Mouse (Mus musculus): ENCODE results near the gene Syce1.
A peak's percentile ranks its signal among the peaks of the same experiment; 100 is the strongest.

Gene Syce1

DNA sequence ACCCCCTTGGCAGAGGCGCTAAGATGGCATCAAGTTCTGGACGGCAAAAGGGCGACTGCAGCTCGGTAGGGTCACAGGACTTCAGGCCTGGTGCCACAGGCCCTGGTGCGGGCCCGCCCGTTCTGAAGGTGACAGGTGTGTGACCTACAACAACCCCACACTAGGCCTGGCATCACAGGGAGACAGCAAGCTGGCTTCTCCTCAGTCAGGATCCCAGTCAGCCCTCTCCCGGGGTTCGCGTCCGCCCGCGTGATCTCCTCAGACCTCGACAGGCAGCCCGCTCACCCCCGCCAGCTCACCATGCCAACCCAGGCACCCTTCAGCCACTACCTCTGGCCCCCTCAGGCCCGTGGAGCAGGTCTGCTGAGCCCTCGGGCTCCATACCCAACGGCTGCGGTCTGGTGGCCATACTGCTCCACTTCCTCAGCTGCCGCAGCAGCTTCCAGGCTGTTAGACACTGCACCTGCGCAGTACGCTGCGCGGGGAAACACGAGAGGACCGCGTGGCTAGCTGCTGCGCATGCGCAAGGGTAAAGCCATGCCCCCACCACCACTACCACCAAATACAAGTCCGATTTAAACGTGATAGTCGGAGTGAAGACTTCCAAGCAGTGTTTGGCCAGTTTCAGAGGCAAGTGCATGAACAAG lies at the start of gene Syce1:
Gene Syce1, minus strand, starts transcription at position 447 of the 647 bp plus-strand sequence.
- DNase-seq (ENCODE audit: low read depth), result no peak

- DNase-seq (ENCODE audit: low read depth), result no peak
Measured at GRCm38 (mm10) chr7:140836243-140837115, 48.8 kb upstream of the Syce1 start.

DNA sequence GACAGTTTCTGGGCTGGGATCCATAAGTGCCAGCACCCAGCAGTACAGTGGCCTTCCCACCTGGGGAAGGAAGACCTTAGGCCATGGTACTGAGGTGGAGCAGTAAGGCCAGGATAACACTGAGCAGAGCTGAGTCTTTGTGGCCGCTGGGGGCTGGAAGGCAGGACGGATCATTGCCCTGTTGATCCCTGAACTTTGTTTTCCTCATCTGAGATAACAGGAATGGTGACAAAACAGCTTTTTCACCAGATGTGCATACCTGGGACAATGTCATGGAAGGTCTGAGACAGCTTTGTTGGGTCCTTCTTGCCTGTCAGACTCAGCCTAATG lies 48.1 kb upstream of the Syce1 start:
- no peak for DNase-seq (ENCODE audit: low read depth)

- DNase-seq (ENCODE audit: low read depth), result no peak
Measured at GRCm38 (mm10) chr7:140834968-140835757, 47.5 kb upstream of the Syce1 start, which contains the start of gene Urah. TSS of gene Urah (plus strand) at chr7:140835018.

GRCm38 (mm10) chr7:140833341-140833740 lies 45.7 kb upstream of the Syce1 start:
- DNase-seq (ENCODE audit: low read depth), result no peak

DNA sequence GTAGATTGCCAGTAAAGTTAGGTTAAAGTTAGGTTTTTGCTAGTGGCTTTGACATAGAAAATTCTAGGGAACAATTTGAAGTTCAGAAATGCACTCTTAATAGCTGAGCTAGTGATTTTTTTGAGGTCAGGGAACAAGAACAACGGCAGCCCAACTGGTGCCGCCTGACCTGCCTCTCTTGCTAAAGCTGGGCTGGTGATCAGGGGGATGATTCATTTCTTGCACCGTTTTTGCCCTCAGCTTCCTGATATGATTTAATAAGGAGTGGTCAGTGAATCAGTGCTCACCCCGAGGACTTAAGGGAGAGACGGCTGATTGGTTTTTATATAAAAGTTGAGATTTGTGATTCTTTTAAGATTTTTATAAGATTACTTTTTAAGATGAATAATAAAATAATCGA lies 43.8 kb upstream of the Syce1 start:
- no peak for DNase-seq (ENCODE audit: low read depth)

DNA sequence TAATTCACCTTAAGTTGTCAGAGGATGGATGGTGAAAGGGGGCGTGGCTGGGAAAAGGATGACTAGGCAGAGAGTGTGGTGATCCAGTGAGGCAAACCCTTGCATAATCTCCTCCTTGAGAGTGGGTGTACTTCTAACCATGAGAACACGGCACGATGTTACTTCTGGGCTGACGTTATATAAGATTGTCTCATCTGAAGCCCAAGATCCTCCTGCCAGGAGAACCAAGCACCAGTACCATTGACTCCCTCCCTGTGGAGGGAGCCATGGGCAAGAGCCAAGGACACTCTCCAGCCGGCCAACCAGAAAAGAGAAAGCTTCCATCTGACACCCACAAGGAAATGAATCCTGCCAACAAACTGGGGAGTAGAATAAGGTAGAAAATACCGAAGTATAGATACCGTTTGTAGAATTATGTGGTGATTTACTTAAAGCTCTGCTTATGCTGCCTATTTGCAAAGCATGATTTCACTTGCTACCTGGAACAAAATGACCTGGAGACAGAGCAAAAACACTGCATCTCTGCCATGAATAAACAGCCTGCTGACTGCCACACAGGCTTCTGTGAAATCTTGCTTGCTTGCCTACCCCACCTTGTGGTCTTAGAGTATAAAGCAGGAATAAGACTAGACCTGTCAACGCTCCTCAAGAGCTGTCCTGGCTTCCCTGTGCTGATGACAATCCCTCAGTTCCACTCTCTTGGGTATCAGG lies 40.7 kb upstream of the Syce1 start:
- DNase-seq (ENCODE audit: low read depth), result no peak

DNA sequence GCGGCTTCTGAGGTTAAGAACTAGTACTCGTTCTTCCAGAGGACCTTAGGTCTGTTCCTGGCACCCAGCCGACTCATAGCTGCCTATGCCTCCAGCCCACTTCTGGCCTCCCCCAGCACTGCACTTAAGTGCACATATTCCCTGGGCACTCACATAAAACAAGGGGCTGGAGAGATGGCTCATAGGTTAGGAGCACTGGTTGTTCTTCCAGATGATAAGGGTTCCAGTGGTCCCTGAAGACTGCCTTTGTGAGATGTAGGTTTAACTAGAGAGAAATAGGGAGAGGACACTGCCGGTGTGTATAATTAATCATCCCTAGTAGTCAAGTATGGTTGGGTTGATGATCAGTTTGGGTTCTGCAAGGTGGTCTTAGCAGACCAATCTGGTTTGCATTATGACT lies 35.1 kb upstream of the Syce1 start:
- no peak for DNase-seq (ENCODE audit: low read depth)

DNA sequence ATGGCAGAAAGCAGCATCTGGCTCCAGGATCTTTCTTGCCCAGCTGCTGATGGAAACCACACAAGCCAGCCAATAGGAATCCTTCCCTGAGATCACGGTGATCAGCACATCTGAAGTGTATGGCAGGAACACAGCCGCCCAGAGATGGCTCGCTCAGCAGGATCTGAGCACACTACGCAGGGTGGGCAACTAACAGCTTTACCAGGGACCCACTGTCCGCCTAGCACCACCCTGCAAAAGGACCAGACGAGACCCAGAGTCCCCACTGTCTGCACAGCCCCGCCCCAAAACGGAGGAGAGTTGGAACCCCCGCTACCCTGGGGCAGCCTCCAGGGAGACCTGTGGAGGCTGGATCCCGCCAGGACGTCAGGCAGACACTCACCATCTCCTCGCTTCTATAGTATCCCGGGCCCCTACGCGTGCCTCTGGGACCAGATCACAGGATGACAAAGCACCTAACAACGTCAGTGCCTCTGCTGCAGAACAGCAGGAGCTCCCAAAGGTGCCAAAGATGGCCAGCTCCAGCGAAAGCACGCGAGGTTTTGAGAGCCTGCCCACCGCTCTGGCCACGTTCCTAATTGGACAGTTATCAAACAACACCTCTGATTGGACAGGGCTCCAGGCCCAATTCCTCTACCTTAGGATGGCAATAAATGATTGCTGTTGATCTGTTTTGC lies 34.1 kb upstream of the Syce1 start, which contains the start of gene Zfp941:
Gene Zfp941, minus strand, starts transcription at position 526 of the 677 bp plus-strand sequence.
- DNase-seq (ENCODE audit: low read depth), result peak; percentile 42

- DNase-seq (ENCODE audit: low read depth), result no peak
Measured at GRCm38 (mm10) chr7:140821305-140821652, 33.6 kb upstream of the Syce1 start.

GRCm38 (mm10) chr7:140820173-140820572 lies 32.5 kb upstream of the Syce1 start:
- no peak for DNase-seq (ENCODE audit: low read depth)

DNA sequence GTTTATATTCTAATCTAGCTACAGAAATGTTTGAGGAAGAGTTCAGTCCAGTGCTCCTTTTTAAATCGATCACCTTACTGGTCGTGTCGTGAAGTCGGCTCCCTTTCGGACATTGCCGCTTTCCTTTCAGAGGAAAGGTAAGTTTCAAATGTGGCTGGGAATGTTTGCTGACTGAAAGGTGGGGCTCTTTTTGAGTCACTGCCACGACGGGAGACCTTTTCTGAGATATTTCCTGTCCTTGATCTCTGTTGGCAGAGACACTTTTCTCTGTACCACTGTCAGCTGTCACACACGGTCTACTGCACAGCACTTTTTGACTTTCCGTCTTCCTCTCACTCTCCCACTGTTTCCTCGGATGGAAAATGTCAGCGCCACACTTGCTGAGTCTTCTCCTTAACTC lies 25.2 kb upstream of the Syce1 start:
- DNase-seq (ENCODE audit: low read depth), result no peak

DNA sequence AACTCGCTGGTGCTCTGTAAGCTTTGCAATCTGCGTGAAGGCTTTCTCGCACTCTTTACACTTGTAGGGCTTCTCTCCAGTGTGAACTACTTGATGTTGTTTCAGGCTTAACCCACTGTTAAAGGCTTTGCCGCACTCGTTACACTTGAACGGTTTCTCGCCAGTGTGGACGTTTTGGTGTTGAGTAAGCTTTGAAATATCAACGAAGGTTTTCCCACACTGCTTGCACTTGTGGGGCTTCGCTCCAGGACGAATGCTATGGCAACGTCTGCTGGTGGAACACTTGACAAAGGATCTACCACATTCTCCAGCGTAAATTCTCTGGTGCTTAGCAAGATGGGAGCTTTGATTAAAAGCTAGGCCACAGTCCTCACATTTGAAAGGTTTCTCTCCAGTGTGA lies 24.1 kb upstream of the Syce1 start:
- no peak for DNase-seq (ENCODE audit: low read depth)

DNA sequence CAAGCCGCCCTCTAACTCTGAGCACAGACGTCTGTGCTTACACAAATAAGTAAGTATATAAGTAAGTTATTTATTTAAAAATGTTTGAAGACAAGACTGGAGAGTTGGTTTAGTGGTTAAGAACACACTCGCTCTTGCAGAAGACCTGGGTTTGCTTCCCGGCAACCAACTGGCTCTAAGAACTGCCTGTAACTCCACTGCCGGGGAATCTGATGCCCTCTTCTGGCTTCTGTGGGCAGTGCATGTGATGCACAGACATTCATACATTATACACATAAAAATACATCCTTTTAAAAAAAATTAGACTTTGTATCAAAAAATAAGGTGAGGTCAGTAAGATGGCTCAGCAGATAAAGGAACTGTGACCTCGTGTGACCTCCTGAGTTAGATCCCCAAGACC lies 22.8 kb upstream of the Syce1 start:
- peak; percentile 16 for DNase-seq (ENCODE audit: low read depth)

DNA sequence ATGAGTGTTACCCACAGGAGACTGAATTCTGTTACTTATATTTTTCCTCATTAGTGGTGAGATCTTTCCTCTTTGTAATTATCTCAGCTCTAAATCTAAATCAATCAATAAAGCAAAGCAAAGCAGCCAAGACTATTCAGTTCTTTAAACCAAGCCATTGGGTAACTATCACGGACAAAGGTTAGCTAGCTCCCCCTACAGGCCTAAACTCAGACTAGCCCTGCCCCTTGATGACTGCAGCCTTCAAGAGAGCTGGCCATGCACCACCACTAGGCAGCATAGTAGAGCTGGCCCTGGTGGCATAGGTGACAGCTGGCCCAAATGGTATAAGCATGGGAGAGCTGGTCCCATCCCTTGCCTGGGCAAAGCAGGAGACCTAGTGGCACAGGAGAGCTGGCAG lies 18.1 kb upstream of the Syce1 start:
- DNase-seq (ENCODE audit: low read depth), result peak; percentile 34

GRCm38 (mm10) chr7:140802629-140803028 lies 15.0 kb upstream of the Syce1 start:
- no peak for DNase-seq (ENCODE audit: low read depth)

DNA sequence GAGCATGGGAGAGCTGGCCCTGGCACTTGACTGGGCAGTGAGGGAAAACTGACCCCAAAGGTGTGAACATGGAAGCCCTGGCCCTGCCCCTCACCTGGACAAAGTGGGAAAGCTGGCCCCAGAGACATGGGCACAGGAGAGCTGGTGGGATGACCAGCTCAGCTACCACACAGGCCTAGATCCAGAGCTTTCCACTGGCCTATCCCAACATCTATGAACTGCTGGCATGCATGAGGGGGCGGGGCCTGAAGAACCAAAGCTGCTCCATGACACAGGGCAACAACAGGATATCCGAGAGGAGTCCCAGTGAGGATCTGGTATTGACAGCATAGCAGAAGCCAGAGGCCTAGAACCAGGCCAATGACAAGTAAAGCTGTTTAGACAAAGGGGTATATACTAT lies 10.6 kb upstream of the Syce1 start:
- DNase-seq (ENCODE audit: low read depth), result no peak

DNA sequence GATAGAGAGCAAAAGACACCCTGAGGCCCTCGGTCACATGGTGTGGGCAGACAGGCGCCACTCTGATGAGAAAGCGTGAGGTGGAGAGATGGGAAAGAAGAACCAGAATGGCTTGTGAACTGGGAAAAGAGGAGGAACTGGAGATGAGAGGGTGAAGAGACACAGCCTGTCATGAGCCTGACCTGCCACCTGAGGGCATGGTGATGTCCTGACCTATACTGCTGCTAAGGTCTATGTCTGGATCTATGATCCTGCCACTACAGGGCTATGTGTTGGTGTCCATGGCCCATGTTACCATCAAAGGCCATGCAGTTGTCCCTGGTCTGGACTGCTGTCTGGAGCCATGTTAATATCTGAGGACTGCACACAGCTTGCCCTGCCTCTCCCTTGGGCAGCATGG lies 10.0 kb upstream of the Syce1 start:
- no peak for DNase-seq (ENCODE audit: low read depth)

DNA sequence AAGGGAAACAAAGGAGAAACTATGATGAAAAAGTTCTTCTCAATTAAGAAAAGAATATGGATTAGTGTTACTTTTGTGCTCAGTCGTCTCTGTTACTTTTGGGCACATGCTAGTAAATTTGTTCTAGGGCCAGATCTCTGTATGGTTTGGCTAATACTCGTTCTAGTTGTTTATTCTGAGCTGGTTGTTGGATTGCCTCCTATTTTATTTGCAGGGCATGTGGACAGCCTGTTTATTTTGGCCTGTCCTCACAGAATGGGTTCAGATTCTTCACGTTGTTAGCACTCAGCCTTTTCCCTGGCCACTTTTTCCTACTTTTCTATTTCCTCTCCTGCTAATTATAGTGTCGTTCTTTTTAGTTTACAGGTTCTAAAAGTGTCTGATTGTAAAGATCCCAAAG lies 5.9 kb upstream of the Syce1 start:
- DNase-seq (ENCODE audit: low read depth), result no peak

DNA sequence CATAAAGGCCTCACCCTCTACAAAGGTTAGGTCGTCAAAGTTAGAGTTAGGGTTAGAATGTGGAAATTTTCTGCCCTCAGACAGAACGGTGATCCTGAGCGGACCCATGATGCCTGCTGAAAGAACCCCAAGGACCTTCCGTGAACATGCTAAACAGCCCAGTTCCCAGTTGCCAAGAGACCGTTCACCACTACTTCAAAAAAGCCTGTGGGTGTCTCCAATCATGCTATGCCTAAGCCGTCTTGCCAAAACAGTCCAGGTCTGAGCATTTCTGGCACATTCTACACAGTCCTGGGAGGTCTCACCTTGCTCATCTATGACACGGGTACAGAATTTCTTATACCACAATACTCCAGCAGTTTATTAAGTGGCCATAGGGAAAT lies 392 bp upstream of the Syce1 start:
- DNase-seq (ENCODE audit: low read depth), result no peak

DNA sequence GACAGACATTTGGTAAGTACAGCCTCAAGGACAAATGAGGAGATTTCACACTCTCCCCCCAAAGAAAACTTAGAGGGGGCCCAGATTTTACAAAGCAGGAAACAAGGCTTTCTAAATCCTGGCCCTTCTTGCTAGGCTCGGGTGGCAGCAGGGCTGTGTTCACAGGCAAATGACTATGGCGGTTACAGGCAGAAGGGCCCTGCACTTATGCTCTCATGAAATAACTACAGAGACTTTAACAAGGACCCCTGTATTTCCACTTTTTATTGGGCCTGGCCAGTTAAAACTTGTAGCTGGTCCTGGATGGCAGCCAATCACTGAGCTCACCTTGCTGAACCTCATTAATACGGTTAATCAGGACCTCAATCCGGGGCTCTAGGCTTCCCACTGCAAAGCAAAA lies 7.1 kb downstream of the Syce1 start:
- no peak for DNase-seq (ENCODE audit: low read depth)

All from c-Kit-positive CD71-positive TER-119-negative erythroid progenitor cells, embryonic 14.5 days (primary cell).